Mouse (Mus musculus) gastrocnemius, postnatal 25 days (tissue): ENCODE results near the gene Vmn2r83. TPM values are rescaled to one million over a fixed set of nuclear protein-coding genes. Genes with fewer than 3 reads are reported as not detected.
"Not testable (repeated sequence)": the region's sequence is repeated elsewhere in the genome, so short reads cannot be mapped to it uniquely, and the experiment has no call there.

Experiments used
- DNase-seq: peaks from one replicate; pipeline ENCODE4 v3.0.0; 2022
- long read RNA-seq, 2 experiments: library from polyadenylated mRNA; stranded (forward); transcript quantifications; one replicate each; pipeline ENCODE4 v2.0.0; 2021
- total RNA-seq, 2 experiments: library from RNA; stranded (reverse); gene quantifications; 1 replicate in 1 of 2; 2 replicates in 1 of 2; pipeline ENCODE4 v1.2.3; 2021

Vmn2r83 gene
- not detected for total RNA-seq
- long read RNA-seq, experiment 1, result 0 reads
- long read RNA-seq, experiment 2, result 0 reads

- no peak for DNase-seq
Observed at GRCm38 (mm10) chr10:79468431-79468830, at the start of gene Vmn2r83. Gene Vmn2r83 (plus strand): TSS chr10:79468731.

DNA sequence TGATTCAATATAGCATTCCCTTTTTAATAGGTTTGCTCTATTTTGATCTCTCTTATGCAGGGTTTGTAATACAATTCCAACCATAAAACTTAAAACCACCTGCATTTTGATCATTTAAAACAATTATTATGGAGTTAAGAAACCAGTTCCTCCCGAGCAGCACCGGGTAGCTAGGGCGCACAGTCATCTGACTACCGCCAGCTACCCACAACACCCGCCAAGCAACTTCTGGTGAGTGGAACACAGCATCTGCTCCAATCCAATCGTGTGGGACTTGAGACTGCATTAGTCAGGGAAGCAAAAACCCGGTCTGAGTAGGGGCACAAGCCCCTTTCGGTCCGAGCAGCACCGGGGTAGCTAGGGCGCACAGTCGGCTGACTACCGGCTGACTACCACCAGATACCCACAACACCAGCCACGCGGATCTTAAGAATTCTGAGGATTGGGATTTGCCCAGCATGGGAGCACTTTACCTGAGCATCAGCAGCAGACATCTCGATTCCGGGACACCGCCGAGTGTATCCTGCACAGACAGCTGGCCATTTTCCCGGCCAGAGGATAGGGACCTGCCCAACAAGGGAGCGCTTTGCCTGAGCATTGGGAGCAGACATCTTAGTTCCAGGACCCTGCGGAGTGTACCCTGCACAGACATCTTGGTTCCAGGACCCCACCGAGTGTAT is 33.2 kb upstream of the Vmn2r83 start:
- DNase-seq, result not testable (repeated sequence)

DNA sequence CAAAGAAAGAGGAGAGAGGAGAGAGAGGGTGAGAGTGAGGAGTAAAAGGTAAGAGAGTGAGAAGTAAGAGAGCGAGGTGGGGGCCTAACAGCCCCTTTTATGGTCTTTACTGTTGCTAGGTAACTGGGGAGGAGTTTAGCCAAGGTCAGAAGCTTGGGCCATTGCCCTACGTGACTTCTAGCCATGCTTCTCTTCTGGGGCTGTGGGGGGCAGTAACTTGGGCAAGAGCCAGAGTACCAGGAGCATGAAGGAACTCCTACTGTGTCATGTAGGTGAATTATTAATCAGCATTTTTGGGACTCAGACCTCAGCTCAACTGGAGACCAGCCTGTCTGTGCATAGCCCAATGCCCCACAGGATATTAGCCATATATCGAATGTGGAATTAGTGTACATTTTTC is 27.4 kb downstream of the Vmn2r83 start:
- DNase-seq, result no peak

GRCm38 (mm10) chr10:79496701-79497288 is 28.3 kb downstream of the Vmn2r83 start:
- DNase-seq, result no peak

- no peak for DNase-seq
Observed at GRCm38 (mm10) chr10:79502830-79503644, 34.5 kb downstream of the Vmn2r83 start.

- DNase-seq, result no peak
Observed at GRCm38 (mm10) chr10:79506709-79507108, 38.2 kb downstream of the Vmn2r83 start.

DNA sequence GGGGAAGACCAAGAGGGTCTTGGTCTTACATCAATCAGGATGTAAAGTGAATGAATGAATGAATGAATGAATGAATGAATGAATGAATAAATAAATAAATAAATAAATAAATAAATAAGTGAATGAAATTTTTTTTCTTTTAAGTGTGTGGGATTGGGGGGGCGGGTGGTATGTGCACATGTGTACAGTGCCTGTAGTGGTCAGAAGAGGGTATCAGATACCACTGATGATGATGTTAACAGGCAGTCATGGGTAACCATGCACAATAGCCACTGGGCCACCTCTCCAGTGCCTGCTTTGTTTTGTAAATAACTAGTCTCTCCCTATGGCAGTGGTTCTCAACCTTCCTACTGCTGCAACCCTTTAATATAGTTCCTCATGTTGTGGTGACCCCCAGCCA is 55.9 kb downstream of the Vmn2r83 start:
- no peak for DNase-seq

GRCm38 (mm10) chr10:79525456-79526325 is 57.2 kb downstream of the Vmn2r83 start:
- no peak for DNase-seq

- no peak for DNase-seq
Observed at GRCm38 (mm10) chr10:79526661-79527452, 58.3 kb downstream of the Vmn2r83 start.

GRCm38 (mm10) chr10:79527453-79527845 is 58.9 kb downstream of the Vmn2r83 start:
- no peak for DNase-seq

DNA sequence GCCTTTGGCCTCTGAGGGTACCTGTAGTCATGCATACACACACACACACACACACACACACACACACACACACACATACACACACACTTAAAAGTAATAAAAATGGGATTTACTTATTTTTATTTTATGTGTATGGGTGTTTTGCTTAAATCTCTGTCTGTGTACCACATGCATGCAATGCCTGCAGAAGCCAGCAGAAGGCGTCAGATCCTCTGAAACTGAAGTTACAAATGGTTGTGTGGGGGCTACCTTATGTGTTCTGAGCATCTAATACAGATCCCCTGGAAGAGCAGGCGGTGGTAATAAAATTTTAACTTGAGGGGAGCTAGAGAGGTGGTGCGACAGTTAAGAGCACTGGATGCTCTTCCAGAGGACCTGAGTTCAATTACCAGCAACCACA is 59.5 kb downstream of the Vmn2r83 start:
- DNase-seq, result no peak

DNA sequence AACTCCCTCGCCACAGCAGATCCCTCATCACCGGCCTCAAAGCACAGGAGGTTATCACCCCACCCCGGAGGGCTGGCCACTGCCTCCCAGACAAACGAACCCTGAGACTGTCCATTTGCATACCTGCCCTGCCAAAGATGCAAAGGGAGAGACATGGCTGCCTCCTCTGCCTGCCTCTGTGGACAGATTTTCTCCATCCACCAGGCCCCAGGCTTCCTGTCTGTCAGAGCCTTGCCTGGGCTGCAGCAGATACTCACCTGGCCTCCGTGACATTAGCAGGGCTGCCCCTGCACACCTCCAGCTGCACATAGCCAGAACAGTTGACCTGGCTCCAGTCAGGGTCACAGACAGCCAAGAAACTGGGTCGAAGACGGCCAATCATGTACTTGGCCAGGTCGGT is 61.7 kb downstream of the Vmn2r83 start:
- DNase-seq, result peak; percentile 4

DNA sequence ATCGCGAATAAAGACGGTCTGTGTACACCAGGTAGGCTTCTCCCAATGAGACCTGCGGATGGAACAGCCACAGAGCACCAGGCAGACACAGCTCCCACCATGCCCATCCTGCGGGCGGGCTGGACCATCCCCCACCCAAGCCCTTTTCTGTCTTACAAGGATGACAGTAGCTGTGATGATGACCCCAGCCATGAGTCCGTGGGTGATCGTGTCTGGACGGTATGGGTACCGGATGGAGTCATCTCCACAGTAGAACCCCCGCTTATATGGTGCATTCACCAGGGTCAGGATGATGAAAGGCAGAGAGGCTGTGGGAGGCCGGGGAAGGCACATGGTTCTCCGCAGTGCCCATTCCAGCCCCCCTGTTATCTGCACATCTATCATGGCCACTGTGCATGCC is 62.2 kb downstream of the Vmn2r83 start:
- no peak for DNase-seq

DNA sequence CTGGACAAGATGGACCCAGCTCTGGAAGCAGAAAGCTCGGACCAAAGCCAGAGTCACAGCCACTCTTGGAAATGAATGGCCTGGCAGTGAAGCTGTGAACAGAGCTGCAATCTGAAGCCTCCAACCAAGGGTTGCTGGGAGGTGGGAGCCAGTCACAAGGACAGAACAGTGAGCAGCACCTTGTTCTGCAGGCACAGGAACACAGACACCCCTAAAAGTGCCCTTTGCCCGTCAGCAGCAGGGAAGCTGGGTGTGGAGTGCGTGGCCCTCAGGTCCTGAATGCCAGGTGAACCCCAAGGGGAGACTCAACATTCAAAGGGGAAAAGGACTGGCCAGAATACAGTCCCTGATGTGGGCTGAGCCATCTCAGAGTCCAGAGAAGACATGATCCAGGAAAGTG is 63.1 kb downstream of the Vmn2r83 start:
- no peak for DNase-seq

DNA sequence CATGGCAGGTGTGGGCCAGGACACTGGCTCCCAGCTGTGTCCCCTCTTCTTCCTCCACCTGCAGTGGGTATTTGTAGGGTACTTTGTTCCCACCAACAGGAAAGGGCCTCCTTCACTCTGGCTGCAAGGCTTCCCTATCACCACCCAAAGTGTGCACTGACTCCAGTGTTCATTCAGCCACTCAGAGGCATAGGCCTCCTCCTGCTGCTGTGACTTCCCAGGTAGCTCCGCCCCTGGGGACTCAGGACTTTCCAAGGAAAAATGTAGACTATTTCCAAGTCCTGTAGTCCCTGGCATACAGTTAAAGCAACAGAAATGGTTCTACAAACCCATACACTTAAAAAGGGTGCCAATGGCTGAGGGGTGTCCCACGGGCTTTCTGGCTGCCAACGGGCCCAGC is 64.1 kb downstream of the Vmn2r83 start:
- no peak for DNase-seq

GRCm38 (mm10) chr10:79533126-79533911 is 64.8 kb downstream of the Vmn2r83 start, which contains the start of gene Plpp2:
Gene Plpp2 (minus strand): TSS chr10:79533796.
- peak; percentile 46 for DNase-seq

- DNase-seq, result peak; percentile 3
Observed at GRCm38 (mm10) chr10:79534426-79534825, 65.9 kb downstream of the Vmn2r83 start.

DNA sequence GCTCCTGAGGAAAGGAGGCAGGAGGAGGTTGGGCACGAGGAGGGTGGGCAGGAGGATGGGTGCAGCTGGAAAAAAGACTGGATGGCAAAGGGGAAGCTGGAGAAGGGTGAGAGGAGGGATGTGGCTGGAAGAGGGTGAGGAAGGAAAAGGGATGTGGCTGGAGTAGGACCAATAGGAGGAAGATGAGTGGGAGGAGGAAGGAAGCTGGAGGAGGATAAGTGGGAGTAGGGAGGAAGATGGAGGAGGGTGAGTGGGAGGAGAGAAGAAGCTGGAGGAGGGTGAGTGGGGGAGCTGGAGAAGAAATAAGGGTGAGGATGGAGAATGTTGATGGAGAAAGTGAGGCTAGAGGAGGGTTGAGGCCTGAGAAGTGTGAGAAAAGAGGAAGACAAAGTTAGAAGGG is 66.9 kb downstream of the Vmn2r83 start:
- DNase-seq, result peak; percentile 2

DNA sequence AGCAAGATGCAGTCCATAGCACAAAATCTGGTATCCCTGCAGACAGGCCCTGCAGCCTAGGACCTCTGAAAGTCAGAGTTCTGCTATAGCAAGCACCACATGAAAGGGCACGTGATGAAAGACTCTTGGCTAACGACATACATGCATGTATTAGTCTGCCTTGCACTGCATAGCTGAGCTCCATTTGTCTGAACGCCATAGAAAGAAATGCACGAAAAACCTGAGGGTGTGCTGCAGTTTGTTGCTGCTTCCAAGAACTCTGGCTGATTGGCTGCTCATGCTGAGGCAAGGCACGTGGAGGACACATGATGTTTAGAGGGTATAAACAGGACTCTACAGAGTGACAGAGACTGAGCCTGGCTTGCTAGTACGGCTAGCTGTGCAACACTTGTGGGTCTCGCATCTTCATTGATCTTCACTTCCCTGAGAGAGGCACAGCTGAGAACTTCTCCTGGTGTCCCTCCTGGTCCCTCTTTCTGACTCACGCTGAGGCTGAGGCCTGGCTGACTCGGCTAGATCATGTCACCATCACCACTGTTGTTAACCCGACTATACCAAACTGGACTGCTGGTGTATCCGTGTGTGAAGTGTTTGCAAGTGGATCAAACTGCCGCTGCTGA is 68.0 kb downstream of the Vmn2r83 start:
- no peak for DNase-seq

DNA sequence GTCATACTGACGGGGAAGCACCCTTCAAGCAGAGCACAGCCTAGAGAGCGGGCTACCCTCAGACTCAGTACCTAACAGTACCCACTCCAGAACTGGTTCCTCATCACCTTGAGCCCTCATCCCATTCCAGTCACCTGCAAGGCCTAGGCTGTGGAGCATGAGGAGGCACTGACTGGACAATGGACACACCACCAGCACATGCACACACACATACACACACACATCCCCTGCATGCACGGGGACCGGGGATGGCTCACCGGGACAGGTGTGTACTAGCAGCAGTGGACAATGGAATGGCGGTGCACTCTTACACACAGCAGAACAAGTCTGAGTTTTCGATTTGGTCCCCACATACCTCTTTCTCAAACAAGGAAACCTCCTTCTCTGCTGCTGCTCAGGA is 68.7 kb downstream of the Vmn2r83 start:
- no peak for DNase-seq
